Mouse (Mus musculus) heart, postnatal 4 days (tissue): ENCODE data around the gene Chp1. TPM values are rescaled to one million over a fixed set of nuclear protein-coding genes. Genes with fewer than 3 reads are reported as not detected.

Experiments used
- total RNA-seq, 2 experiments: library from RNA; stranded (reverse); gene quantifications; 2 replicates each; pipeline ENCODE4 v1.2.3; 2021

Chp1 gene
- total RNA-seq, 2 experiments from 2014 or later = 77.5 to 84.8 TPM

Other genes starting within 250 kb of the Chp1 start
- gene Dll4, start 221.9 kb upstream of the Chp1 start, total RNA-seq = 10 to 100 TPM; 19.7 to 20.8 TPM
- under 1 TPM; 0.43 to 0.81 TPM for gene Chac1, start 196.5 kb upstream of the Chp1 start, total RNA-seq
- gene Ino80, start 70.0 kb upstream of the Chp1 start, total RNA-seq = 10 to 100 TPM; 15.5 to 16.8 TPM
- gene Exd1, start 70 bp upstream of the Chp1 start, total RNA-seq = under 1 TPM; 0.23 to 0.24 TPM
- 10 to 100 TPM; 23.4 to 27.3 TPM for gene Nusap1, start 70.6 kb downstream of the Chp1 start, total RNA-seq
- gene Oip5, start 70.8 kb downstream of the Chp1 start, total RNA-seq = 10 to 100 TPM; 10.3 to 11.1 TPM
- gene Ndufaf1, start 115.1 kb downstream of the Chp1 start, total RNA-seq = 10 to 100 TPM; 47.7 to 48.9 TPM
- 10 to 100 TPM; 26.4 to 27.1 TPM for gene Rtf1, start 127.4 kb downstream of the Chp1 start, total RNA-seq
- 1 to 10 TPM; 1.5 to 1.7 TPM for gene Itpka, start 194.6 kb downstream of the Chp1 start, total RNA-seq
- gene Ltk, start 212.7 kb downstream of the Chp1 start, total RNA-seq = under 1 TPM in 1 of 2 experiments, not detected in 1; 0.16 TPM
- gene Rpap1, start 239.8 kb downstream of the Chp1 start, total RNA-seq = 10 to 100 TPM; 16.1 to 18.7 TPM